Mouse (Mus musculus) liver, adult 2 months (tissue): ENCODE data around the gene Fgfr2. TPM values are rescaled to one million over a fixed set of nuclear protein-coding genes. Genes with fewer than 3 reads are reported as not detected.

Experiments used
- DNase-seq: peaks from one replicate; pipeline ENCODE4 v3.0.0-alpha.2; 2011; ENCODE audit warnings: low read depth, low spot score; ENCODE audit errors: extremely low read depth
- H3K27ac ChIP-seq: fragments of 200-500 bp; replicated peaks from 2 replicates; pipeline ENCODE4 v1.5.1; 2012; ENCODE audit warnings: low read depth, mild to moderate bottlenecking, control low read depth, inconsistent platforms, low read length; ENCODE audit not compliant: insufficient read depth
- H3K27me3 ChIP-seq: fragments of 200-500 bp; 2 replicates; pipeline ENCODE4 v1.6.1; 2012; ENCODE audit warnings: mild to moderate bottlenecking, moderate library complexity, low read length, inconsistent platforms; ENCODE audit not compliant: control insufficient read depth, insufficient read depth
- H3K36me3 ChIP-seq: fragments of 200-500 bp; 2 replicates; pipeline ENCODE4 v1.6.1; 2012; ENCODE audit warnings: low read length, inconsistent platforms; ENCODE audit not compliant: control insufficient read depth, insufficient read depth
- H3K4me1 ChIP-seq: fragments of 200-500 bp; 2 replicates; pipeline ENCODE4 v1.6.1; 2011; ENCODE audit warnings: low read length; ENCODE audit not compliant: control insufficient read depth, insufficient read depth
- H3K4me3 ChIP-seq: fragments of 200-500 bp; 2 replicates; pipeline ENCODE4 v1.5.1; 2011; ENCODE audit warnings: low read depth, mild to moderate bottlenecking, control low read depth, low read length, moderate library complexity; ENCODE audit not compliant: insufficient read depth
- H3K79me2 ChIP-seq: fragments of 200-500 bp; 2 replicates; pipeline ENCODE4 v1.6.1; 2012; ENCODE audit warnings: inconsistent platforms, mild to moderate bottlenecking, low read length, moderate library complexity; ENCODE audit not compliant: control insufficient read depth, insufficient read depth
- H3K9ac ChIP-seq: fragments of 200-500 bp; 2 replicates; pipeline ENCODE4 v1.6.1; 2012; ENCODE audit warnings: low read depth, mild to moderate bottlenecking, control low read depth, inconsistent platforms, low read length
- CTCF ChIP-seq: fragments of 200-500 bp; IDR thresholded peaks from 2 replicates; pipeline ENCODE4 v1.5.1; 2011; ENCODE audit warnings: low read depth, low read length, control low read depth
- POLR2A ChIP-seq: fragments of 200-500 bp; IDR thresholded peaks from 2 replicates; pipeline ENCODE4 v1.6.1; 2011; ENCODE audit warnings: low read length, control low read depth; ENCODE audit not compliant: insufficient read depth; ENCODE audit errors: extremely low read depth
- WGBS: fragments of 180-500 bp; shearing (Covaris S2); methylation state at CpG from one replicate; pipeline ENCODE4 v1.1.7; 2018; 5-methylcytosine and 5-hydroxymethylcytosine counted together
- polyA plus RNA-seq: library from polyadenylated mRNA; depleted of rRNA; stranded (reverse); fragments of >200 nt; gene quantifications from 2 replicates; pipeline ENCODE4 v1.2.3, GENCODE M21; 2012
- total RNA-seq: library from RNA; depleted of rRNA; stranded (reverse); fragments of >200 nt; gene quantifications from 2 replicates; pipeline ENCODE4 v1.2.3, GENCODE M21; 2014

Fgfr2 gene
- total and polyA plus RNA-seq, 2 experiments: 16.7 to 35.2 TPM

DNA sequence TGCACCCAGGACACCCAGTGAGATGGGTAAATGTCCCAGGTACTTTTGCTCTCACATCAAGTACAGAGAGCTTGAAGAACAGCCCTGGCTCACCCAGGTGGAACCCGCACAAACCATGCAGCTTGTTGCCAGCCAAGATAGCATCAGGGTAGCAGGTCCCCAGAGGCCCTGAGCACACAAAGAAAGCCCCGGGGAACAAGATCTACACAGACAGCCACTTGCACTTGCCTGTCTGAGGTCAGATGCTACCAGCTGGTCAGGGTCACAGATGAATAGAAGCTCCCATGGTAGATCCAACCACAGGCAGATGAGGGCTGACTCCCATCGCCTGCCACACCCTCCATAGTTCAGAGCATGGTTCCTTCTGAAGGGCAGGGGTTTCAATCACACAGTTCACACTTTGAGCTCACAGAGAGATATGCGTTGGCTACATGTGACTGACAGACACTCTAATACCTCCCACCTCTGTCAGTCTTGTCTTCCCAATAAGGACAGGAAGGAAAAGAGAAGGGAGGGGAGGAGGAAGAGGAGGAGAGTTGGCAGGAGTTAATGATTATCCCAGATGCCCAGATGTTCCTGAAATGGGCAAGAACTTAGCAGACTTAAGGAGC, 642.3 kb downstream of the Fgfr2 start:
- H3K4me1 ChIP-seq: no peaks in the 10 kb centered on the region
- no peaks in the 10 kb centered on the region for H3K36me3 ChIP-seq
- no peak overlapping the region for H3K9ac ChIP-seq
- TF ChIP-seq POLR2A: no peak
- no peak for TF ChIP-seq CTCF
- no peak overlapping the region for H3K27ac ChIP-seq
- no peaks in the 10 kb centered on the region for H3K27me3 ChIP-seq
- no peaks in the 10 kb centered on the region for H3K79me2 ChIP-seq
- 56% methylated on average over 4 of the region's 4 CpGs for WGBS
- H3K4me3 ChIP-seq: no peak overlapping the region
- no peak for DNase-seq

DNA sequence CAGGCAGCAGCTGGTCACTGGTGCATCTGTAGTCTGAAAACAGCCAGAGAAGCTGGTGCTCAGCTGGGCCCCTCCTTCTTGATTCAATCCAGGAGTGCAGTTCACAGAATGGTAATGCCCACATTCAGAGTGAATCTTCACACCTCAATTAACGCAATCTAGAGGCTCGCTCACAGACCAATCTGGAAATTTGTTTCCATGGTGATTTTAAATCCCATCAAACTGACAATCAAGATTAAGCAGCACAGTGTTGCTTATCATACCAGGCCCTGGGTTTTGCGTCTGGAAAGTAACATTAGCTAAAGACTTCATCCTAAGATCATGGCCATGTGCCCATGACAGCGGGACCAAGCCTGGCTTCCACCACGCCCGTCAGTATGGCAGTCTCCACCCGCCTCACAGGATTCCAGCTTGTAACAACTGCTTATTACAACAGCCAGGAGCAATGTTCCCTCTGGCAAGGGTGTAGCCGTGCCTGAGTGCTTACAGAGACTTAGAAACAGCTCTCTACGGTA, 644.8 kb downstream of the Fgfr2 start:
- H3K9ac ChIP-seq: no peak overlapping the region
- no peak overlapping the region for H3K4me3 ChIP-seq
- no peak for DNase-seq
- H3K27me3 ChIP-seq: no peaks in the 10 kb centered on the region
- H3K36me3 ChIP-seq: no peaks in the 10 kb centered on the region
- 91% methylated on average over 9 of the region's 9 CpGs for WGBS
- no peaks in the 10 kb centered on the region for H3K79me2 ChIP-seq
- TF ChIP-seq CTCF (no peak), POLR2A (no peak)
- H3K27ac ChIP-seq: no peak overlapping the region
- H3K4me1 ChIP-seq: no peaks in the 10 kb centered on the region

DNA sequence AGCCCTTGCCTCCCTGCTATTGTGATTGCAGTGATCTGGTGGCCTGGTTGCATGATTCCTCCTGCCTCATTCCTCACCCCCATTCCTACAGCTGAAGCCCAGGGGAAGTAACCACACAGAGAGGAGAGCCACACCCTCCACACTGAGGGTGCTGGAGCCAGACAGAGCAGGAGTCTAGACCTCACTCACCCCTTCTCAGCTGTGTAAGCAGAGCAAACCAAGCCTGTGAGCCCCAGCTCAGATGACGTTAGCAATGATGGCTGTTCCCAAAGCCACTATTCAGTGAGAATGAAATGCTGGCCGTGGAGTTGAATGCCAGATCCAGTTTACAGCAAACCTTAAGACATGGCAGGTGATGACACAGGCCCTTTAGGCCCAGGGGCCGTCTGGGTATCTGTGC, 645.4 kb downstream of the Fgfr2 start:
- no peak overlapping the region for H3K27ac ChIP-seq
- no peak for DNase-seq
- H3K36me3 ChIP-seq: no peaks in the 10 kb centered on the region
- TF ChIP-seq POLR2A (no peak), CTCF (no peak)
- H3K79me2 ChIP-seq: no peaks in the 10 kb centered on the region
- H3K27me3 ChIP-seq: no peaks in the 10 kb centered on the region
- no peaks in the 10 kb centered on the region for H3K4me1 ChIP-seq
- H3K4me3 ChIP-seq: no peak overlapping the region
- no peak overlapping the region for H3K9ac ChIP-seq
- 72% methylated on average over 3 of the region's 3 CpGs for WGBS

DNA sequence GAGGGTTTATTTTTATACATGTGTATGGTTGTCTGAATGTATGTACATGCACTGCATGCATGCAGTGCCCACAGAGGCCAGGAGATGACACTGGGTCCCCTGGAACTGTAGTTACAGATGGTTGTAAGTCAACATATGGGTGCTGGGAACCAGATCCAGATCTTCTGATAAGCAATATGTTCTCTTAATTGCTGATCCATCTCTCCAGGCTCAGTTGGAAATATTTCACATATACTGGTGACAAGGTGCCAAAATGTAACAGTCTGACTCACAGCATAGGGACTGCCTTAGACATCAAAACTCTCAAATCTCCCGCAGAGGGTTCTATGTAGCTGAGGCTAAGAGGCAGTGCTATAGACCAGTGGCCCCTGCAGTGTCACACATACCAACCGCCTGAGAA, 646.7 kb downstream of the Fgfr2 start:
- DNase-seq: no peak
- TF ChIP-seq POLR2A (no peak), CTCF (no peak)
- H3K9ac ChIP-seq: no peak overlapping the region
- H3K27ac ChIP-seq: no peak overlapping the region
- no peaks in the 10 kb centered on the region for H3K27me3 ChIP-seq
- H3K79me2 ChIP-seq: no peaks in the 10 kb centered on the region
- WGBS: 97% methylated on average over 2 of the region's 2 CpGs
- H3K4me3 ChIP-seq: no peak overlapping the region
- H3K36me3 ChIP-seq: no peaks in the 10 kb centered on the region
- H3K4me1 ChIP-seq: no peaks in the 10 kb centered on the region

DNA sequence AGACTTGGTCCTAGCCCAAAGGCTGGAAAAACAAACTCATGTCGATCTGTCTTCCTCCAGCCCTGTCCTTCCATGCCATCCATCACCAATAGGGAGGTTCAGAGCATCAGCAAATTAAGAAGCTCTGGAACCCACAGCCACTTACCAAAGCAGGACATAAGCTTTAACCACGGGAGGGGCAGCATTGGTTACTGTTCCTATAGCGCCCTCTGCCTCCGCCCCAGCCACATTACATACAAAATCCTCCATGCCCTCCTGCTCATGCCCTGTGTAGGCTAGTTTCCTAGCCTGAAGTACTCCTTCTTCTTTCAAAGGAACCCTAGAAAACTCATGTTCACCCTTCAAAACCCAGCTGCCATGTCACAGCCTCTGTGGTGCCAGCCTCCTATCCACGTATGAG, 648.1 kb downstream of the Fgfr2 start:
- H3K9ac ChIP-seq: no peak overlapping the region
- no peaks in the 10 kb centered on the region for H3K27me3 ChIP-seq
- H3K4me3 ChIP-seq: no peak overlapping the region
- TF ChIP-seq CTCF (peak; percentile 85), POLR2A (no peak)
- no peaks in the 10 kb centered on the region for H3K36me3 ChIP-seq
- WGBS: 19% methylated on average over 5 of the region's 5 CpGs
- DNase-seq: peak; percentile 7
- H3K27ac ChIP-seq: no peak overlapping the region
- no peaks in the 10 kb centered on the region for H3K79me2 ChIP-seq
- no peaks in the 10 kb centered on the region for H3K4me1 ChIP-seq

DNA sequence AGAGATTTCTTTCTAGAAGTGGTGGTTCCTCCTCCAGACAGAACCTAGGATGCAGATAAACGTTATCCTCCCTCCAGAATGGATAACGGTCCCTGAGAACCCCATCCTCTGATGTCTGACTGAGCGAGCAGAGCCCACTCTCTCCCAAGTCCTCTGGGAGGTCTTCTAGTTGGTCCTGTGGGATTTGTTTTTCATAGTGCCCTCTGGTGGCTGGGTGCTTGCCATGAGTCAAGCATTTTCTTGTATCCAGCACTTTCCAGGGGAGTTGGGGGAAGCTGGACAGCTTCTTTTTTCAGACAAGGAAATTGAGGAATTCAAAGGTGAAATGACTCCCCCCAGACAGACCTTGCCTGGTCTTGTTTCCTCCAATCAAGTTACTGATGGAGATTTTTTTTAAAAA, 651.8 kb downstream of the Fgfr2 start:
- WGBS: 52% methylated on average over 3 of the region's 3 CpGs
- no peaks in the 10 kb centered on the region for H3K4me1 ChIP-seq
- H3K27ac ChIP-seq: no peak overlapping the region
- DNase-seq: peak; percentile 18
- H3K79me2 ChIP-seq: no peaks in the 10 kb centered on the region
- no peaks in the 10 kb centered on the region for H3K27me3 ChIP-seq
- no peaks in the 10 kb centered on the region for H3K36me3 ChIP-seq
- H3K4me3 ChIP-seq: no peak overlapping the region
- TF ChIP-seq CTCF (peak; percentile 19; the same call in 1 of the 2 replicates), POLR2A (no peak)
- H3K9ac ChIP-seq: no peak overlapping the region
